Mouse (Mus musculus): ENCODE data around the gene Psmb5. TPM values are rescaled to one million over a fixed set of nuclear protein-coding genes. Genes with fewer than 3 reads are reported as not detected.

Gene Psmb5
- total RNA-seq (2021): 100 to 1,000 TPM; 164 to 176 TPM

- peak; percentile 89 to 91 for DNase-seq (ENCODE audit: low spot score in 2 of 2)
- intact Hi-C loops (cut with DNase I): no loop called here
These were observed at the start of gene Psmb5 for GRCm38 (mm10) chr14:54617897-54618365. Psmb5 (minus strand) TSS chr14:54618022.

DNA sequence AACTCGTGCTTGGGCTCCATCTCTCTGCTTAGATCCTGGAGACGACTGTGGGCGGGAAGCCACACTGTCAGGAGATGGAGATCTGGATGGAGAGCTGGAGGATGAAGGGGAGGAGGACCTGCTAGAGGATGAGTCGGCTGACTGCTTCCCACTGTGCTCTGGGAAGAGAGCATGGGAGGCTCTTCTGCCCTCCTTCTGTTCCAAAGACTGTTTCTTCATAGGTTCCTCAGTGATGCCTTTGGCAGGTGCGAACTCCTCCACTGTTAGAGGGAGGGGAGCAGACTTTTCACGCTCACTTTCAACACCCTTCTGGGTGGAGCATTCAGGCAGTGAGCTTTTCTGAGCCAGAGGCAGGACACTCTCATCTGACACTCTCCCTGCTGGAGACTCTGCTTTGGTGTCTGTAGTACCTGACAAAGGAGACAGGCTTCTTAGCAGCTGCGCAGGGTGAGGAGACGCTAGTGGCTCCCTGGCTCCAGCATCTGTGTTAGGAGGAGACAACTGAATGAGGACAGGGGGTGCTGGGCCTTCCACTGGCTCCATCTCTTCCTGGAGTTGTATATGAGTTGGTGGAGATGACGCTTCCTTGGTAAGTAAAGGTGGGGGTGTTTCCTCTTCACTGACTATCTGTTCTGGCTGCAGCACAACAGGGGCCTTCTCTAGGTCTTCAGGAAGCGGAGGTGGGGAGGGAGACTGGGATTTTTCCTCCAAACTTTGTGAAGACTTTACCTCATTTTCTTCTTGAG, 46.8 kb upstream of the Psmb5 start:
- DNase-seq (ENCODE audit: low spot score in 2 of 2): peak; percentile 60 to 72
- intact Hi-C loops (cut with DNase I): no loop called here

GRCm38 (mm10) chr14:54660009-54660408, 42.2 kb upstream of the Psmb5 start:
- no peak for DNase-seq (ENCODE audit: low spot score in 2 of 2)
- intact Hi-C loops (cut with DNase I): no loop called here

GRCm38 (mm10) chr14:54653496-54653895, 35.7 kb upstream of the Psmb5 start:
- intact Hi-C loops (cut with DNase I): loop anchor here (5.0 kb wide), 1 partner anchor 34 kb away; the partner anchor contains the start of genes 1700123O20Rik and Acin1
- DNase-seq (ENCODE audit: low spot score in 2 of 2): peak; percentile 81 to 83

GRCm38 (mm10) chr14:54652787-54653186, 35.0 kb upstream of the Psmb5 start:
- intact Hi-C loops (cut with DNase I): loop anchor here (5.0 kb wide), 1 partner anchor 35 kb away; the partner anchor contains the start of genes 1700123O20Rik and Acin1

DNA sequence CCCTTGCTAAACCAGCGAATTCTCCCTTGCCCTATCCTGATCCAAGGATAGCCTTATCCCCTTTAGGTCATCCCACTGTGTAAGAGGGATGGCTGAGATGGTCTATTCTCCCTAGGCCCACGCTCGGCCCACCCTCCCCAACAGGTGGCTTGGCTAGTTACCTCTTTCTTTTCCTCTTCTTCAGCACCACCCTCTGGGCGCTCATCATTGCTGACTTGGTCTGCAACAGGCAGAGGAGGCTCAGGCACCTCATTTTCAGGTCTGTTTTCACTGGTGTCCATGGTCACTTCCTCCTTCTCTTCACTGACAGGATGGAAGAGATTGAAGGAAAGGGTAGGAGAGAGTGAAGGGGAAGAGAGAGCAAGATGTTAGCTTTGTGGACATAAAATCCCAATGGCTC, 33.7 kb upstream of the Psmb5 start:
- no peak for DNase-seq (ENCODE audit: low spot score in 2 of 2)
- intact Hi-C loops (cut with DNase I): loop anchor here (1.0 to 5.0 kb wide), 2 partner anchors 36 to 50 kb away; partner anchors contain the start of genes 1700123O20Rik and Acin1

More at GRCm38 (mm10) chr14:54652787-54653186, 35.0 kb upstream of the Psmb5 start:
- DNase-seq (ENCODE audit: low spot score in 2 of 2): no peak

- peak; percentile 65 to 74 for DNase-seq (ENCODE audit: low spot score in 2 of 2)
- intact Hi-C loops (cut with DNase I): loop anchor here (1.0 to 5.0 kb wide), 2 partner anchors 36 to 50 kb away; partner anchors contain the start of genes 1700123O20Rik and Acin1
These were observed 33.0 kb upstream of the Psmb5 start for GRCm38 (mm10) chr14:54650621-54651454.

- no peak for DNase-seq (ENCODE audit: low spot score in 2 of 2)
- intact Hi-C loops (cut with DNase I): no loop called here
These were observed 30.1 kb upstream of the Psmb5 start for GRCm38 (mm10) chr14:54647900-54648299.

DNA sequence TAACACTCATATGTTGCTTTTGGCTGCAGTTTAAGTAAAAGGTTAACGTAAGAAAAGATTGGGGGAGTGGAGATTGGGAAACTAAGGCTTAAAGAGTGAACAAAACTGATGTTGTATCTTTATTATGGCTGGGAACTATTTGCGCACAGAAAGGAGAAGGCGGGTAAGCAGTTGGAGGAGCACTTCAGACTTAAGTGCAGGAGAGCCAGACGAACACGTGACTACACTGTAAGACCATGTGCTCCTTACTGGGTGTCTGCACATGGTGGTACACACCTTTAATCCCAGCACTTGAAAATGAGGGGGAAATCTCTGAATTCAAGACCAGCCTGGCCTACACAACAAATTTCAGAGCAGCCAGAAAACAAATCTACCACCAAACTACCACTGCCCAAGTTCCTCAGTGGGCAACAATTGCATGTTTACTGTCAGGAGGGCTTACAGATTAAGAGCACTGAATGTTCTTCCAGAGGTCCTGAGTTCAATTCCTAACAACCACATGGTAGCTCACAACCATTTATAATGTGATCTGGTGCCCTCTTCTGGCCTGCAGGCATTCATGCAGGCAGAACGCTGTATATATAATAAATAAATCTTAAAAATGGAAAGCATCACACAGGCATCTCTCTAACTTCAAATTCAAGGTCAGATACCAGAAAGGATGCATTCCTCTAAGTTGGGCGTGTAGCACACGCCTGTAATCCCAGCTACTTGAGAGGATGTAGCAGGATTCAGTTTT, 29.2 kb upstream of the Psmb5 start:
- no peak for DNase-seq (ENCODE audit: low spot score in 2 of 2)
- intact Hi-C loops (cut with DNase I): no loop called here

GRCm38 (mm10) chr14:54646455-54646854, 28.6 kb upstream of the Psmb5 start:
- intact Hi-C loops (cut with DNase I): no loop called here
- DNase-seq (ENCODE audit: low spot score in 2 of 2): no peak

GRCm38 (mm10) chr14:54644294-54644693, 26.5 kb upstream of the Psmb5 start:
- no peak for DNase-seq (ENCODE audit: low spot score in 2 of 2)
- intact Hi-C loops (cut with DNase I): loop anchor here (5.0 kb wide), 3 partner anchors 37 to 417 kb away; partner anchors contain the start of gene 4931414P19Rik

DNA sequence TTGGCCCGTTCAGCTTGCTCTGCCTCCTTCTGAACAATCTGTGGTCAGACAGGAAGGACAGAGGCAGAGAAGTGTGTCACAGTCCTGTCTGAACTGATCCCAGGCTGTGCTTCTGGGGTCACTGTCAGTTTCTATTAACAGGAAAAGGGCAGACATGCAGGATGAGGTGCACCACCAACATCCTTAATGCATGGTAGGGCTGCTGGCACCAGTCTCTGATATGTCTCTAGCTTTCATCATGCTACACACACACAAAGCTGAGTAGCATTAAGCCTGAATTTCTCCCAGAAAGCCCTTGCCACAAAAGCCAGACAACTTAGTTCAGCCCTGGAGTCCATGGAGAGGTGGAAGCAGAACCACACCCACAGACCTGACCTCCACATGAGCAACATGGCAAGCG, 25.2 kb upstream of the Psmb5 start:
- no peak for DNase-seq (ENCODE audit: low spot score in 2 of 2)
- intact Hi-C loops (cut with DNase I): loop anchor here (5.0 kb wide), 3 partner anchors 36 to 416 kb away; partner anchors contain the start of gene 4931414P19Rik

DNA sequence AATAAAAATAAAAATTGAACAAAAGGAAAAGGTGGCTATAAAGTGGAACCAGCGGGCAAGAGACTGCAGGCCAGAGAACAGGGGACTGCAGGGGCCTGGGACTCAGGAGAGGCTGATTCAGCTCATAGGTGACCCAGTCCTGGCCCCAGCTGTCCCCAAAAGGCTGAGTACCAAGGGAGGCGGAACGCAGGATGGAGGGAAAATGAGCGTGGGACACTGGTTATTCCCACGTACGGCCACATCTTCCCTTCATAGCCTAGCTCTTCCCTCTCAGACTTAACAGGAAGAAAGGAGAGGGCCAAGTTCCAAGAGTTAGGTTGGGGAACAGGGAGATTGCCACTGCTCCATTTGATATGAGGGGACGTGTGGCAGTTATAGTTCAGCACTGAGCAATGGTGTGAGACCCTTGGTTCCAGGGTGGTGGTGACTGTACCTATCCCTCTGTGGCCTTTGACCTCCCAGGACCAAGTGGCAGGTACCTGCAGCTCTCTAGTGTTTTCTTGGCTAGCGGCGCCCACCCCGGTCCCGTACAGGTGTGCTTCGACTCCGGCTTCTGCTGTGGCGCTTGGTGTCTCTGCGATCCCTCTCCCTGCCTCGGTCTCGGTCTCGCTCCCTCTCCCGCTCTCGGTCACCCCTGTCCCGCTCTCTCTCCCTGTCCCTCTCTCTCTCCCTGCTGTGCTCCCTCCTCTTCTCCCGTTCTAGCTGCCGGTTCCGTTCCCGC, 24.6 kb upstream of the Psmb5 start:
- intact Hi-C loops (cut with DNase I): loop anchor here (5.0 kb wide), 3 partner anchors 35 to 415 kb away; partner anchors contain the start of gene 4931414P19Rik
- no peak for DNase-seq (ENCODE audit: low spot score in 2 of 2)

- peak; percentile 87 to 89 for DNase-seq (ENCODE audit: low spot score in 2 of 2)
- intact Hi-C loops (cut with DNase I): loop anchor here (2.0 to 5.0 kb wide), 5 partner anchors 34 to 583 kb away; partner anchors contain the start of gene 4931414P19Rik
These were observed 23.6 kb upstream of the Psmb5 start, which contains the start of gene Cdh24 for GRCm38 (mm10) chr14:54641305-54641969. Cdh24 (minus strand) TSS chr14:54641364.

DNA sequence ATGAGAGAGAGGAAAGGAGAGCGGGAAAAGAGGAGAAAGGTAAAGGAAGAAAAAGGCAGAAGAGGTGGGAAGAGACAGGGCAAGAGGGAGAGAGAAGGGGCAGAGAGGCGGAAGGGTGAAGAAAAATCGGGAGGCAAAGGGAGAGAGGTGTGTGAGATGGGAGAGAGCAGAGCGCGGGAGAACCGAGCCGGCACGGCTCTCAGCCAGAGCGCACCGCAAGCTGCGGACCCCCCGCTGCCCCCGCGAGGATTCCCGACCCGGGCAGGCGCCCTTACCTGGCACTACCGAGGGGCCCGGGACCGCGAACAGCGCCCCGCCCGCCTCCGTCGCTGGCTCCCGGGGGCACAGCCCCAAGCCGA, 23.1 kb upstream of the Psmb5 start, which contains the start of gene Gm17606:
TSS of gene Gm17606 (plus strand) at position 7 of the 359 bp plus-strand sequence.
- intact Hi-C loops (cut with DNase I): loop anchor here (2.0 to 5.0 kb wide), 5 partner anchors 34 to 582 kb away; partner anchors contain the start of gene 4931414P19Rik
- DNase-seq (ENCODE audit: low spot score in 2 of 2): no peak

DNA sequence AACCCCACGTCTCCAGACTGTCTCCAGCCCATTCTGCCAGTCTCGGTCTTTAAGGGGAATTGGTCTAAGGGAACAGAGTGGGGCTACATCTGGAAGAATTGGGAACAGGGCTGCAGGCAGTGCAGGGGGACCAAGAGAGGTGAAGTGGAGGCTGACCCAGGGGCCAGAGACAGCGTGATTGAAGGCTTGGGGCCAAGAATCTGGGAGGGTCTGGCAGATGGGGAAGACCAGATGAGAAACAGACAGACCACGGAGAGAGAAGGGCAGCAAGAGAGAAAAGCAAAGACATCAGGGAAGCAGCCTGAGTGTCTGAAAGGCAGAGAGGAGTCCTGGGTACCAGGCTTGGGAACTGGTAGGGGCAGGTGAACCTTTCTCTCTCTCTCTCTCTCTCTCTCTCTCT, 22.3 kb upstream of the Psmb5 start:
- DNase-seq (ENCODE audit: low spot score in 2 of 2): no peak
- intact Hi-C loops (cut with DNase I): loop anchor here (2.0 to 5.0 kb wide), 5 partner anchors 33 to 581 kb away; partner anchors contain the start of gene 4931414P19Rik

GRCm38 (mm10) chr14:54638210-54638609, 20.4 kb upstream of the Psmb5 start:
- DNase-seq (ENCODE audit: low spot score in 2 of 2): no peak
- intact Hi-C loops (cut with DNase I): no loop called here

DNA sequence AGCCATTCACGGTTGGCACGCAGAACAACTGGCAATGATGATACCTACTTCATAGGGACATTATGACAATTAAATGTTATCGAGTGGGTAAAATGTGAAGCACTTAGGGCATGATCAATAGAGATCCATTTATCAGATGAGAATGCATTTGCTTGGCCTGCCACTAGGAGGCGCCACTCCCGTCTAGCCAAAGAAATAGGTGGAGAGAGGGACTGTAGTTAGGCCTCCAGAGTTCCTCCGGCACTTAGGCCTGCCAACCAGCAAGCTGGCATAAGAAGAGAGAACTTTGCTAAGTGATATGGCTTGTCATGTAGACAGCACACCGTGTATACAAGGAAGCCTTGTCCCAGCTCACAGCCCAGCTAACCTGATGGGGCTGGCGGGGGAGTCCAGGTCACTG, 19.1 kb upstream of the Psmb5 start:
- no peak for DNase-seq (ENCODE audit: low spot score in 2 of 2)

More for the DNA sequence above, 19.1 kb upstream of the Psmb5 start:
- intact Hi-C loops (cut with DNase I): no loop called here
